Mouse (Mus musculus): ENCODE data around the gene Casq2. TPM values are rescaled to one million over a fixed set of nuclear protein-coding genes. Genes with fewer than 3 reads are reported as not detected.

Casq2 gene
- polyA plus RNA-seq, 1 experiment from 2014 or later, result 0.43 TPM

GRCm38 (mm10) chr3:102190015-102190414 lies 103.8 kb downstream of the Casq2 start:
- Histone ChIP-seq H3K4me1 (ENCODE audit: insufficient read depth) (peaks cover 45% of the 10 kb centered on the region), H3K9me3 (ENCODE audit: low read depth, low read length) (no peaks in the 10 kb centered on the region), H3K36me3 (ENCODE audit: insufficient read depth) (peaks cover 24% of the 10 kb centered on the region), H3K27ac (ENCODE audit: low read depth) (no peak overlapping the region; the same call in 1 of the 2 replicates), H3K4me3 (ENCODE audit: low read depth, low read length) (no peak overlapping the region), H3K27me3 (ENCODE audit: insufficient read depth, low read length) (no peaks in the 10 kb centered on the region), H3K4me2 (no peak overlapping the region), H3K9ac (no peak overlapping the region)
- no peak for TF ChIP-seq CTCF (IDR thresholded peaks at IDR 0.05; ENCODE audit: low read depth)
- no peak for ATAC-seq (ENCODE audit: insufficient read depth)
- WGBS, result 17% methylated on average over 4 of the region's 4 CpGs
- DNase-seq, result peak; percentile 52

GRCm38 (mm10) chr3:102190642-102191041 lies 104.4 kb downstream of the Casq2 start:
- H3K4me2 ChIP-seq, result no peak overlapping the region
- H3K4me1 ChIP-seq (ENCODE audit: insufficient read depth), result peaks cover 51% of the 10 kb centered on the region
- TF ChIP-seq CTCF (IDR thresholded peaks at IDR 0.05; ENCODE audit: low read depth), result no peak
- ATAC-seq (ENCODE audit: insufficient read depth) (no peak), DNase-seq (no peak)
- no peak overlapping the region for H3K4me3 ChIP-seq (ENCODE audit: low read depth, low read length)
- no peaks in the 10 kb centered on the region for H3K27me3 ChIP-seq (ENCODE audit: insufficient read depth, low read length)
- H3K9ac ChIP-seq, result no peak overlapping the region
- no peak overlapping the region for H3K27ac ChIP-seq (ENCODE audit: low read depth)
- no peaks in the 10 kb centered on the region for H3K9me3 ChIP-seq (ENCODE audit: low read depth, low read length)
- H3K36me3 ChIP-seq (ENCODE audit: insufficient read depth), result peaks cover 24% of the 10 kb centered on the region

DNA sequence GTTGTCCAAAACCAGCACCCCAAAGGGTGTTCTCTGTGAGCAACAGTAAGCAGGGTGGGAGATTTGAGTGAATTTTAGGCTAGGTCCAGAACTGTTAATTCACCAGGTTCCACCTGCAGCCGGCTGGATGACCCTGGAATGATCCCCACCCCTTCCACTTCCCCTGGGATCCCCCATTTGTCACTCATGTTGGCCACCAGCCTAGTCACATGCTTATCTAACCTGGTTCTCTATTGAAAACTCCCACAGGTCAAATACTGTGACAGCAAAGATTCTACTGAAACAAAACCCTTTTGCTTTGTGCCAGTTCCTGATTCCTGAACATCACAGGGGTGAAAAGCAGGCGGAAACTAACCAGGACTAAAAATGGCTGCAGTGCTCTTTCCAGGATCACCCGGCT lies 105.4 kb downstream of the Casq2 start:
- Histone ChIP-seq H3K4me2 (no peak overlapping the region), H3K27ac (ENCODE audit: low read depth) (no peak overlapping the region), H3K9me3 (ENCODE audit: low read depth, low read length) (no peaks in the 10 kb centered on the region), H3K4me3 (ENCODE audit: low read depth, low read length) (no peak overlapping the region), H3K4me1 (ENCODE audit: insufficient read depth) (peaks cover 58% of the 10 kb centered on the region), H3K27me3 (ENCODE audit: insufficient read depth, low read length) (no peaks in the 10 kb centered on the region), H3K36me3 (ENCODE audit: insufficient read depth) (peaks cover 27% of the 10 kb centered on the region; the same call in 1 of the 2 replicates), H3K9ac (no peak overlapping the region)
- ATAC-seq (ENCODE audit: insufficient read depth) (no peak), DNase-seq (no peak)
- WGBS, result 71% methylated on average over 3 of the region's 3 CpGs
- no peak for TF ChIP-seq CTCF (IDR thresholded peaks at IDR 0.05; ENCODE audit: low read depth)

- no peak for TF ChIP-seq CTCF (IDR thresholded peaks at IDR 0.05; ENCODE audit: low read depth)
- peaks cover 68% of the 10 kb centered on the region for H3K4me1 ChIP-seq (ENCODE audit: insufficient read depth)
- ATAC-seq (ENCODE audit: insufficient read depth) (peak; percentile 33; the same call in 1 of the 2 replicates), DNase-seq (peak; percentile 55)
- peaks cover 18% of the 10 kb centered on the region; the same call in 1 of the 2 replicates for H3K36me3 ChIP-seq (ENCODE audit: insufficient read depth)
- no peak overlapping the region for H3K4me2 ChIP-seq
- no peak overlapping the region for H3K27ac ChIP-seq (ENCODE audit: low read depth)
- no peak overlapping the region for H3K4me3 ChIP-seq (ENCODE audit: low read depth, low read length)
- H3K27me3 ChIP-seq (ENCODE audit: insufficient read depth, low read length), result no peaks in the 10 kb centered on the region
- no peaks in the 10 kb centered on the region for H3K9me3 ChIP-seq (ENCODE audit: low read depth, low read length)
- 56% methylated on average over 2 of the region's 2 CpGs for WGBS
- no peak overlapping the region for H3K9ac ChIP-seq
Observed at GRCm38 (mm10) chr3:102192621-102193020, 106.4 kb downstream of the Casq2 start.

DNA sequence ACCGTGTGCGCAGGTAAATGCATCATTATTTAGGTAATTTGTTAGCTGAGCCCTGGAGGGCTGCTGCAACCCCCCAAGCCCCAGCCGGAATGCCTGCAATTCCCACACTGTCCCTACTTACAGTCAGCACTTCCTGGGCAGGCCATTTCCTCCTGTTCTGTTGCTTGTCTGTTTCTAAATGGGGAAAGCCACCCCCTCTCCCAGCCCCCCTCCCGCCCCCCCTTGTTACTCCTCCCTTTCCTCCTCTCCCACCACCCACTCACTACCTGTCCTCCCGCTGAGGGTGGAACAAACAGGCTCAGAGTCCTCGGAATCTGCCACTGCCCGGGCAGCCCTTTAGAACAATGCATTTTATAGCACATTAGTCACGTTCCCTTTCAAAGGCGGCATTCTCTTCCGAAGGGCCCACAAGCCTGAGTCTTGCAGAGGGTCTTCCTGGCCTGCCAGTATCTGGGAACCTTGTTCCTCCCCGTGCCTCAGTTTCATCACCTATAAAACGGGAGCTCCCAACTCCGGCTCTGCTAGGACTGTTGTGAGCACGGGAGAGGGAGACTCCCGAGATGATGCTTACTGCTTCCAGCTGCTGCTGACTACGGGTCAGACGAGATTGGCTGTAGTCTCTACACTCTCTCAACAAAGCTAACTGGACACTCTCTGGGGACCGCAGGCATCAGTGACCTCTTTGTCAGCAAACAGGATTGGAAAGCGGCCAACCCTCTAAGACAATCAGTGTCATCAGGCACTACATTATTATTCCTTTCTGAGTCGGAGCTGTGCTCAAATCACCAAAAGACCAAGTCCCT lies 107.5 kb downstream of the Casq2 start:
- H3K4me2 ChIP-seq, result peak overlapping the region; percentile 47
- peak; percentile 88 for DNase-seq
- TF ChIP-seq CTCF (IDR thresholded peaks at IDR 0.05; ENCODE audit: low read depth), result no peak
- 4% methylated on average over 19 of the region's 20 CpGs for WGBS
- no peak overlapping the region; the same call in 1 of the 2 replicates for H3K4me3 ChIP-seq (ENCODE audit: low read depth, low read length)
- peaks cover 79% of the 10 kb centered on the region for H3K4me1 ChIP-seq (ENCODE audit: insufficient read depth)
- no peaks in the 10 kb centered on the region for H3K9me3 ChIP-seq (ENCODE audit: low read depth, low read length)
- H3K27me3 ChIP-seq (ENCODE audit: insufficient read depth, low read length), result no peaks in the 10 kb centered on the region
- peak; percentile 79 for ATAC-seq (ENCODE audit: insufficient read depth)
- H3K27ac ChIP-seq (ENCODE audit: low read depth), result peak overlapping the region; percentile 89
- H3K36me3 ChIP-seq (ENCODE audit: insufficient read depth), result peaks cover 8% of the 10 kb centered on the region; the same call in 1 of the 2 replicates
- peak overlapping the region; percentile 23; the same call in 1 of the 2 replicates for H3K9ac ChIP-seq

DNA sequence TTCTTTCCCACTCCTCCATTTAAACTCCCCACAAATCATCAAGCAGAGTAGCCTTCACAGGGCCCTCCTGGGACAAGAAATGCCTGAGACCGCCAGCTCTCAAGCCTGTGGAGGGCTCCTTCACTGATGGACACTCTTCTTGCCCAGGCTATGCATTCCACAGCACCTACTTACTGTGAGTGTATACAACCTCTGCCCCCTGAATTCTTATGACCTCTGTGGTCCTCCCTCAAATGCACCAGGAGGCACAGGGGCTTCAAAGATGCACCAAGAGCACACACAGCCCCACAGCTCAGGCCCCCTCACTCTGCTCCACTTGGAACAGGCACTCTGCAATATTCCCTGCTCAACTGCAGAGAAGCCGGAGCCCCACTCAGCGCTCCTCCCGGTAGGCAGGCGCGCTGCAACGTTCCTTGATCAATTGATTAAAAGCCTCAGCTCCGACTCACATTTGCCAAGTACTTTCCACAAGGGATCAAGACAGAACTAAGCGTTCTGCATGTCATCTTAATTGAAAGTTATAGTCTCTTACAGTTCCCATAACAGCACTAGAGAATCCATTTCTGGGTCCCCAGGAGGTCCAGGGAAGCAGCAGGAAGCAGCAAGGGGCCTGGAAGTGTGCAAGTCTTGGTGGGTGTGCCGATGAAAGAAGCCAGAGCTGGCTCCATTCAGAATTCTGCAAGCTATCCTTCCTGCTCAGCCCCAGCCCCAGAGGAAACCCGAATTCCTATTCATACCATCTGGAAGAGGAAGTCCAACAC lies 108.3 kb downstream of the Casq2 start:
- Histone ChIP-seq H3K27me3 (ENCODE audit: insufficient read depth, low read length) (no peaks in the 10 kb centered on the region), H3K36me3 (ENCODE audit: insufficient read depth) (peaks cover 8% of the 10 kb centered on the region; the same call in 1 of the 2 replicates), H3K9me3 (ENCODE audit: low read depth, low read length) (no peaks in the 10 kb centered on the region), H3K4me2 (peak overlapping the region; percentile 47), H3K4me3 (ENCODE audit: low read depth, low read length) (no peak overlapping the region), H3K9ac (peak overlapping the region; percentile 23; the same call in 1 of the 2 replicates), H3K27ac (ENCODE audit: low read depth) (peak overlapping the region; percentile 89), H3K4me1 (ENCODE audit: insufficient read depth) (peaks cover 78% of the 10 kb centered on the region)
- WGBS, result 10% methylated on average over 11 of the region's 11 CpGs
- ATAC-seq (ENCODE audit: insufficient read depth) (peak; percentile 57; the same call in 1 of the 2 replicates), DNase-seq (peak; percentile 54)
- no peak for TF ChIP-seq CTCF (IDR thresholded peaks at IDR 0.05; ENCODE audit: low read depth)

- no peak overlapping the region for H3K4me2 ChIP-seq
- H3K27me3 ChIP-seq (ENCODE audit: insufficient read depth, low read length), result no peaks in the 10 kb centered on the region
- DNase-seq (no peak), ATAC-seq (ENCODE audit: insufficient read depth) (no peak)
- 48% methylated on average over 2 of the region's 2 CpGs for WGBS
- no peak overlapping the region for H3K4me3 ChIP-seq (ENCODE audit: low read depth, low read length)
- H3K36me3 ChIP-seq (ENCODE audit: insufficient read depth), result peaks cover 8% of the 10 kb centered on the region; the same call in 1 of the 2 replicates
- no peak overlapping the region for H3K9ac ChIP-seq
- peaks cover 70% of the 10 kb centered on the region for H3K4me1 ChIP-seq (ENCODE audit: insufficient read depth)
- TF ChIP-seq CTCF (IDR thresholded peaks at IDR 0.05; ENCODE audit: low read depth), result no peak
- no peak overlapping the region; the same call in 1 of the 2 replicates for H3K27ac ChIP-seq (ENCODE audit: low read depth)
- H3K9me3 ChIP-seq (ENCODE audit: low read depth, low read length), result no peaks in the 10 kb centered on the region
Observed at GRCm38 (mm10) chr3:102195762-102196161, 109.5 kb downstream of the Casq2 start.

Other genes starting within 250 kb of the Casq2 start
- 0.12 and 0.68 TPM in 2 replicates for gene Mab21l3, start 237.5 kb upstream of the Casq2 start, polyA plus RNA-seq (2014; fragmentation: Nextera tagmentation; extraction: Ambion mirVana)
- 5.1 and 5.4 TPM in 2 replicates for gene Slc22a15, start 162.0 kb upstream of the Casq2 start, polyA plus RNA-seq (2014; fragmentation: Nextera tagmentation; extraction: Ambion mirVana)
- gene Nhlh2, start 76.3 kb upstream of the Casq2 start, polyA plus RNA-seq (2014; fragmentation: Nextera tagmentation; extraction: Ambion mirVana), result not detected in 2 replicates
- gene Vangl1, start 118.3 kb downstream of the Casq2 start, polyA plus RNA-seq (2014; fragmentation: Nextera tagmentation; extraction: Ambion mirVana), result 22.9 and 28.4 TPM in 2 replicates

Data from lung, embryonic 14.5 days (tissue).